Comparison of ENCODE assay signal across 9 mouse cellular contexts in genomic region chr15:90249694-90250093, GRCm38 (mm10). TPM values are rescaled to one million over a fixed set of nuclear protein-coding genes. Genes with fewer than 3 reads are reported as not detected.
A peak's percentile ranks its signal among the peaks of the same experiment; 100 is the strongest.
DNase-seq lines count a peak whose midpoint lies in the region; ATAC-seq and TF ChIP-seq lines count a peak whose summit lies in the region.
"Had no signal": no experiment of that assay in that cellular context is flagged by ENCODE, and none has a peak within 500 bp of the region (broad histone marks: within the 10 kb centered on the region; RNA-seq: fewer than 3 reads in every experiment).

No protein-coding gene starts in this region.

- peak; percentile 11 for DNase-seq in kidney, adult 18-20 months
- no peak for DNase-seq in kidney, adult 11 months
- DNase-seq in ES-E14 (ENCODE audit: low read depth, low spot score), result no peak
- DNase-seq in embryo, embryonic 10.5 days (ENCODE audit: low spot score), result peak; percentile 75
- peak; percentile 64 for DNase-seq in limb, embryonic 14.5 days (ENCODE audit: low spot score)
- no peak for DNase-seq in adrenal gland, adult 8-10 months
- DNase-seq in yolk sac, embryonic 10.5 days (ENCODE audit: low spot score), result no peak
- DNase-seq in urinary bladder, postnatal 36 days (ENCODE audit: low spot score in 2 of 2), result no peak
- DNase-seq: liver, embryonic 13.5 days had no signal

- H3K36me3 ChIP-seq in ES-E14 (ENCODE audit: control insufficient read depth, insufficient read depth, low read length, poor library complexity, severe bottlenecking), result no peaks in the 10 kb centered on the region
- H3K36me3 ChIP-seq in limb, embryonic 14.5 days (ENCODE audit: control insufficient read depth, insufficient read depth, low read length), result no peaks in the 10 kb centered on the region
- H3K36me3 ChIP-seq: liver, embryonic 13.5 days had no signal

- H3K4me3 ChIP-seq in ES-E14 (ENCODE audit: insufficient read depth in 1 of 2, low read depth in 1 of 2, low read length in 2 of 2, poor library complexity in 1 of 2, severe bottlenecking in 1 of 2), result no peak overlapping the region
- no peak overlapping the region for H3K4me3 ChIP-seq in limb, embryonic 14.5 days (replicated peaks; ENCODE audit: low read length)
- H3K4me3 ChIP-seq: liver, embryonic 13.5 days had no signal

- no peaks in the 10 kb centered on the region for H3K27me3 ChIP-seq in limb, embryonic 14.5 days (ENCODE audit: control insufficient read depth, insufficient read depth, low read length)
- H3K27me3 ChIP-seq: liver, embryonic 13.5 days had no signal

- 25% methylated on average over 3 of the region's 3 CpGs for WGBS in limb, embryonic 14.5 days

- peak; percentile 60; the same call in 1 of the 2 replicates for ATAC-seq in limb, embryonic 14.5 days (ENCODE audit: low FRiP score, low read depth)

- no peaks in the 10 kb centered on the region for H3K9me3 ChIP-seq in ES-E14 (ENCODE audit: control insufficient read depth, insufficient read depth, low read depth, low read length)
- H3K9me3 ChIP-seq in limb, embryonic 14.5 days (ENCODE audit: control insufficient read depth, low read length), result no peaks in the 10 kb centered on the region
- H3K9me3 ChIP-seq: liver, embryonic 13.5 days had no signal

- in situ Hi-C loops in ES-E14 (cut with MboI; ENCODE audit: low sequenced_read_pairs in 2 of 2, unreplicated experiment in 2 of 2), result loop anchor here in 1 of 2 experiments (10.0 to 25.0 kb wide), 2 partner anchors 438 to 595 kb away; partner anchors contain the start of gene Cpne8

- no peak overlapping the region for H3K9ac ChIP-seq in ES-E14 (ENCODE audit: insufficient read depth, low read depth, low read length, poor library complexity, severe bottlenecking)
- H3K9ac ChIP-seq in limb, embryonic 14.5 days (ENCODE audit: low read depth, low read length, severe bottlenecking), result no peak overlapping the region
- H3K9ac ChIP-seq: liver, embryonic 13.5 days had no signal

- no peak overlapping the region for H3K27ac ChIP-seq in ES-E14 (ENCODE audit: insufficient read depth, low read depth, low read length, poor library complexity, severe bottlenecking)
- H3K27ac ChIP-seq in limb, embryonic 14.5 days (replicated peaks; ENCODE audit: low read depth, low read length), result no peak overlapping the region
- H3K27ac ChIP-seq: liver, embryonic 13.5 days had no signal

- H3K4me1 ChIP-seq in ES-E14 (ENCODE audit: control insufficient read depth in 2 of 2, insufficient read depth in 2 of 2, low read length in 2 of 2, poor library complexity in 1 of 2), result no peaks in the 10 kb centered on the region
- H3K4me1 ChIP-seq in limb, embryonic 14.5 days (ENCODE audit: control insufficient read depth, insufficient read depth, low read length), result no peaks in the 10 kb centered on the region
- H3K4me1 ChIP-seq: liver, embryonic 13.5 days had no signal

- TF ChIP-seq POLR2A in limb, embryonic 14.5 days (IDR thresholded peaks at IDR 0.05; ENCODE audit: borderline replicate concordance, extremely low read depth, insufficient read depth, insufficient read length), result no peak

- H3K4me2 ChIP-seq in limb, embryonic 14.5 days (replicated peaks; ENCODE audit: low read depth, low read length, severe bottlenecking), result no peak overlapping the region
- H3K4me2 ChIP-seq: liver, embryonic 13.5 days had no signal

TF ChIP-seq in ES-E14, 5 proteins besides CTCF, POLR2A, EP300 and RAD21:
- TF ChIP-seq ZNF384 (IDR thresholded peaks at IDR 0.05; ENCODE audit: low read depth, low read length) (no peak), HCFC1 (IDR thresholded peaks at IDR 0.05; ENCODE audit: borderline replicate concordance, insufficient read depth, low read length) (no peak), ZC3H11A (IDR thresholded peaks at IDR 0.05; ENCODE audit: borderline replicate concordance, low read depth, low read length) (peak; percentile 89; the same call in 1 of the 2 replicates)

RNA-seq across cellular contexts. Expression of gene Alg10b, which starts 25.6 kb away (rescaled TPM):
- 30.9 and 40.3 TPM in 2 replicates for total RNA-seq in ES-E14 (2012; rRNA removed)
- 29.0 and 35.4 TPM in 2 replicates for polyA plus RNA-seq in limb, embryonic 14.5 days (2012; rRNA removed)
- polyA plus RNA-seq in limb, embryonic 14.5 days (2014; fragmentation: Nextera tagmentation; extraction: Ambion mirVana), result 33.0 and 36.3 TPM in 2 replicates
- 10 to 100 TPM; 30.0 to 36.9 (median 35.2) TPM for total RNA-seq in adrenal gland, adult 8-10 months (2022)

Comparison
In these comparisons a context has a peak if more than half of its experiments do, and no peak if none do; other contexts are left out.
1. DNase-seq: peak in kidney, adult 18-20 months (single experiment), embryo, embryonic 10.5 days (single experiment) and limb, embryonic 14.5 days (single experiment); none in kidney, adult 11 months (single experiment), ES-E14 (single experiment), adrenal gland, adult 8-10 months (single experiment), yolk sac, embryonic 10.5 days (single experiment) and urinary bladder, postnatal 36 days (0 of 2).